Mouse (Mus musculus): ENCODE data around the gene Slc13a4.

Slc13a4 gene

DNA sequence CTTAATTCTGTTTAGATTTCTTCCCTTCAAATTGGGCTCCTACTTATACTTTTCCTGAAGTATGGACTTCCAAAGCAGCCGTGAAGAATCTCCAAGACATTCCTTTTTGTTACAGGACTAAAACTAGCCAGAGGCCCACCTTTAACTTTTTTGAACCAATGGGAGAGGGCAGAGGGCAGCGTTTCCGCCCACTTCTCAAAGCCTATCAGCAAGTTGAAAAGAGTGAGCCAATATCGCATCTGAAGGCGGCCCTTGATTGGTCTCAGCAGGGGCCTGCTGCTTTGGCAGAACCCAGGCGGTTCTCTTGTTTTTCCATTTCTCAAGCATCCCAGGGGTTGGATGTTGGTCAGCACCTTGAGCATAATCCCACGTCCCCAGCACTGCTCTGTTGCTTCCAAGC lies at the start of gene Slc13a4:
TSS of gene Slc13a4 (minus strand) at position 95 of the 400 bp plus-strand sequence.
- DNase-seq (ENCODE audit: low spot score): no peak

DNA sequence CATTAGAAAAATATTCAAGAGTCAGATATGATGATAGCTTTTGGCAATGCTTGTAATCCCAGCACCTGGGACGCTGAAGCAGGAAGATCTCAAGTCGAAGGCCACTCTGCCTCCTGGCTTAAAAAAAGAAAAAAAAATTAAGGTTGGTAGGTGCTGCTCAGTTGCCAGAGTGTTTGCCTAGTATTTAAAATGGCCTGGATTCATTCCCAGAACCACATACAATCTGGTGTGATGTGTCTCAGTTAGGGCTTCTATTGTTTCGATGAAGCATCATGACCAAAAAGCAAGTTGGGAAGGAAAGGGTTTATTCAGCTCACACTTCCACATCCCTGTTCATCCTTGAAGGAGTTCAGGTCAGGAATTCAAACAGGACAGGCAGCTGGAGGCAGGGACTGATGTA lies 47.4 kb upstream of the Slc13a4 start:
- DNase-seq (ENCODE audit: low spot score): no peak

DNA sequence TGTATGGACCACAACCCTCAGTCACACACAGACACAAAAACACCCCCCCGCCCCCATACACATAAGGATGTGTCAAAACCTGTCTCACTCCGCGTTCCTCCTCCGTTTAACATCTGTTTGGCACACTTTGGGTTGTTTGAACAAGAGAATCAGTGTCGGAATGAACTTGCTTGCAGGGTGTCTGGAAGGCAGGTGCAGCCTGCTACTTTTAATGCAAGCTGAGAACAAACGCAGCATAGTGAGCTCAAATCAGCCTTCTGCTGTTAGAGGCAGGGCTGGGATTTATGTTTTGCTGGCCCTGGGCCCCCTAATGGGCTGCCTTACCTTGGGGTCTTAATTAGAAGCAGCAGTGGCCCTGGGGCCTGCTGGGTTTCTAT lies 46.7 kb upstream of the Slc13a4 start:
- DNase-seq (ENCODE audit: low spot score): peak; percentile 8

DNA sequence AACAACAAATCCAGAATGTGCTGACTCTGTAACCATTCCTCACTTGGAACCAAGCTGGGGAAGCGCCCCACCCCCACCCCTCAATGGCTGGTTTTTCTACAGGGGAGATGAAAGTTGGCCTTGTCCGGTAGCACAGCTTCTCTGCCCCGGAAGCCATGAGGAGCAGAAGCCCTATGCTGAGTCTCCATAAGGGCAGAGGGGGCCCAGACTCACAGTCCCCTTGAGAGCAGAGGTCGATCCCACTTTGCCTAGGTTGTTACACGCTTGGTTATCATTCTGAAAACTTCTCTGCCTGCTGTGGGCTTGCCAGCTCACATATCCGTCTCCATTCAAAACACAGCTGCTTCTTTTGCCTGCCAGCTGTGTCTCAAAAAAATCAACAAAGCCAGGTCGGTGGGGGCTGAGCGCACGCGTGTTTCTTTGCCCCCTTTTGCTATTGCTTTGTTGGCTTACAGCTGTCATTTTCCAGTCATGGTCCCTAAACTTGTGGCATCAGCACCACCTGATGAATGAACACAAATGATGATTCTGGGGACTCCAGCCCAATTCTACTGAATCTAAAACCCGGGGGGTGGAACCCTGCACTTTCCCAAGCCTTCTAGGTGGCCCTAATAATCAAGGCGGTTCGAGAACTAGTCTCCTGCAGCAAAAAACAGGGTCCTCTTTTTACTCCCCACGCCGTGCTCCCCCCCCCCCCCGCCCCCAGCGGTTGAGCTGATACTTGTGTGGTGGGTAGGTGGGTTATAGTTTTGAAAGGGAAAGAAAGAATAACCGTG lies 46.1 kb upstream of the Slc13a4 start:
- DNase-seq (ENCODE audit: low spot score): no peak

DNA sequence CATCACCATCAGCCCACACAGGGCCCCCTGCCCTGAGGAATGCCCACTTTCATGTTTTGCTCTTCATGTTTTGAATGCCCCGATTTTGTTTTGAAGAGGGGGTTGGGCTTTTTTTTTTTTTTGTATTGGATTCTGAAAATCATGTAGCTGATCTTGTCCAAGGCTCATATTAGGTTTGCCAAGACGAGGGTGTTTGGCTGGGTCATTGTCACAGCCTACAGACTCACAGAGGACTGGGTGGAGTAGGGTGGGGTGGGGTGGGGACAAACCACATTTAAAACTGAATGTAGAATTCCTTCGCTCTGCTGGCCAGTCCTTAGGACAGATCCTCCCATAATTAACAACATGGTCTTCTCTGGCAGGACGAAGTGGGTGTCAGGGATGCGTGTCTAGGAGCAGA lies 45.5 kb upstream of the Slc13a4 start:
- no peak for DNase-seq (ENCODE audit: low spot score)

DNA sequence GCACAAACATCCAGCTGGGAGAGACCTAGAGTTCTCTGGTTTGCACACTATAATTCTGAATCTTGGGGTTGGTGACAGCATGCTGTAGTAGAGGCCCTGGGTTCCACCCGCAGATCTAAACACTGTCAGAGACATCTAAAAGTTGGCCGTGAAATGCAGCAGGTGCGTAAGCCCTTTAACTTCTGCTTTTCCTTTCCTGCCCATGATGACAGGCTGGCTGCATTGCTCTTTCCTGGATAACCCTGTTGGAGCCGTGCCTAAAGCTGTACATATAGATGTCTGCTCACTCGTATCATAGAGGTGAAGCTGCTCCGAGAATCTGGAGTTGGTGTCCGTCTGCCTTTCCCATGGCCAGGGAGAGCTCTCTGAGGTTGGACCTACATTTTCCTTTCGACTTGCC lies 44.9 kb upstream of the Slc13a4 start:
- DNase-seq (ENCODE audit: low spot score): no peak

DNA sequence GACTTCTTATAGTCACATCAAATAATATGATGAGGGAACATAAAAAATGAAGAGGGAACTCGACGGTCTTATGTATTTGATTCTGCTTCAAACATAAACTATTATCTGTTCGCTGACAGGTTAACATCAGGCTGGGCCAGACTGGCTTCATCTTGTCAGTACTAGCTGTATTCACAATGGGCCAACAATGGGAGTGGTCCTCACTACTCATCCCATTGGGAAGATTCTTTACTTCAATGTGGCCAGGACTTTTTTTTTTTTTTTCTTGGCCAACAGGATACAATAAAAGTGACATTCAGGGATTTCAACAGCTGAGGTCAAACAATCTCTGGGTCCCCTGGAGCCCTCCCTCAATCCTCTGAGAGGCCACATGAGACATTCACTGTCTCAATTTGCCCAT lies 43.9 kb upstream of the Slc13a4 start:
- no peak for DNase-seq (ENCODE audit: low spot score)

DNA sequence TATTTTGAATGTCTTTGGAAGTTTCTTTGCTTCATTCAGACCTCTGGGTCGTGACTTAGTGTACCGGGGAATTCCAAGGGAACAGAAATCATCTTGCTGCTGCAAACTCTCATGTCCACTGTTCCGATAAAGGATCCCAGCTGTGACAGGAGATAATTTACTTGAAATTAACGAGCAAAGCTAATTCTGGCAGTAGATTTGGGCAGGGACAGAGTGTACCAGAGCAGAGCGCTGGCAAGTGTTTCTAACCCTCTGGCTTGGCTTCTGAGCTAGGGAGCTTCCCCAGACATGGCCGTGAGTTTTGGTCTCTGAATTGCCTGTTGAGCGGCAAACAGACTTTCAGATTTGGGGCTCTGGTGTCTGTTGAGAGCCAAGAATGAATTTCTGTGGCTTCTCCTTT lies 41.9 kb upstream of the Slc13a4 start:
- DNase-seq (ENCODE audit: low spot score): no peak

DNA sequence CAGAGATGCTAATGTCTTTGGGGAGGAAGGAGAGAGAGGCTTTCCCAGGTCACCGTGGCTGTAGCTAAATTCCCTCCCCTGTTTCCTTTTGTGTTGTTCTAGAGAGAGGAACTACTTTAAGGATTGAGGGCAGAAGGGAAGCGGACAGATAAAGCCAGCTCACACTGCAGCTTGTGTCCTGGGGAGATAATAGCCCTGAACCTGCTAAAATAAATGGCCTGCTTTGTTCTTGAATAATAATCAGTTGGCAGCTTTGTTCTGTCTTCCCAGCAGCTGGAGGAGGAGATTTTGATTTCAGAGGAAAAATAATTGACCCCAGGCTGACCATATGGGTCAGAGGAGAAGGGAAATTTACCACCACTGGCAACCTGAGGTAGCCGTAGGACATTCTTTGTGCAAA lies 30.7 kb upstream of the Slc13a4 start:
- DNase-seq (ENCODE audit: low spot score): no peak

DNA sequence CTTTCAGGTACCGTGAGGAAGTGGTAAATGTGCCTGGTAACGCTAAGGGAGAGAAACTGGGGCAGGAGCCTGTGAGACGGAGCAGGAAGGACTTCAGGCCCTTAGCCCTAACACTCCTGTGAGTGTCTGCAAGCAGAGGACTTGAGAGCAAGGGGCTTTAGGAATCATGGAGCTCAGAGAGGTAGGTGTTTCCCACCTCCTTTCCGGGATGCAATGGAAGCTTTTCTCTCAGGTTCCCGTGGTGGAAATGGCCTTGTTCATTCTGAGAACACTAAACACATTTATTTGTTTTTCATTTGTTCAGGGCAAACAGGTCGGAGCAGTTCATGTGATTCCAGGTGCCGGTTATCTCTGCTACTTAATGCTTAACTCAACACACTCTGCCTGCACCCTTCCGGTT lies 29.9 kb upstream of the Slc13a4 start:
- DNase-seq (ENCODE audit: low spot score): no peak

DNA sequence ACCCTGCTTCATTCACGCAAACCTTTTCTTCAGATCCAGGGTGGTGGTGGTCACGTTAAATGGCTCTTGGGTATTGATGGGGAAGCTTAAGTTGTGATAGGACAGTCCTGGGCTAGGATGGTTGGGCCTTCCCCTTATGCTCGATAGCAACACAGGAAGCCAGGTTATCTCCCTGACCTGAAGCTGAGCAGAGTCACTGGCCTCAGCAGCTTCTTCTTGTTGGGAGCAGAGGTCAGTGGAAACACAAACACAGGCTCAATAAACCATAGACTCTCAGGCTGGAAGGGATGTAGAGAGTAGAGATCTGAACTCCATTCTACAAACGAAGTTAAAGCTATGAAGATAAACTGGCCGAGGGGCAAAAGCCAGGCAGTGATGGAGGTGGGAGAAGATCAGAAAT lies 27.5 kb upstream of the Slc13a4 start:
- no peak for DNase-seq (ENCODE audit: low spot score)

DNA sequence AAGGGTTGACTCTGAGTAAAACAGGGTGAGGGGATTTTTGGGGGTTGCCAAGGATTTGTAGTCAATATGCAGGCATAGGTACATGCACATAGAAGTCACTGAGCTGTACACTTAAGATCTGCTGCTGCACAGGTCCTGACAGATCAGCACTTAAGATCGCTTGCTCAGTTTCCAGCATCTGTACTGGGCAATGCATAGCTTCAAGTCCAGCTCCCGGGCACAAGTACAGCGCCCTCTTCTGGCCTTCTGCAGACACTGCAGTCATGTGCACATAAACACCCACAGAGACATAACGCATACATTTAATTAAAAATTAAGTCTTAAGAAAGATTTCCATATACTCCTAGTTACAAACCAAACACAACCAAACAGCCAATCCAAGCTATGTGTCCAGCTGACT lies 26.3 kb upstream of the Slc13a4 start:
- no peak for DNase-seq (ENCODE audit: low spot score)

DNA sequence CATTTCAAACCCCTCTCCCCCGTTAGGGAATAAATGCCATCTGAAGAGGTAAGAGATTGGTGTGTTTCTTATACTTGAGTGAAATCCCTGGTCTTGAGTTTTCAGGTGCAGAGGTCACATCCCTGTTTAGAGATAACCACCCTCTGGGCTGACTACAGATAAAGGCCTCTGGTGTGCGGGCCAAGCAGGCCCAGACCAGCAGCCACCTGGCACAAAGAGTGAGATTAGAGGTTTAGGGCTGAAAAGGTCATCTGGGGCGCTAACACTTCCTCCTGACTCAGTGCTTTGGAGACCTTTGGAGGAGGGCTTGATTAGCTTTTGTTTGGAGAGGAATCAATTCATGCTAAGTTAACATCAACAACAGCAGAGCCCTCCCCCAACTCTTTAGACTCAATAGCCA lies 25.7 kb upstream of the Slc13a4 start:
- no peak for DNase-seq (ENCODE audit: low spot score)

DNA sequence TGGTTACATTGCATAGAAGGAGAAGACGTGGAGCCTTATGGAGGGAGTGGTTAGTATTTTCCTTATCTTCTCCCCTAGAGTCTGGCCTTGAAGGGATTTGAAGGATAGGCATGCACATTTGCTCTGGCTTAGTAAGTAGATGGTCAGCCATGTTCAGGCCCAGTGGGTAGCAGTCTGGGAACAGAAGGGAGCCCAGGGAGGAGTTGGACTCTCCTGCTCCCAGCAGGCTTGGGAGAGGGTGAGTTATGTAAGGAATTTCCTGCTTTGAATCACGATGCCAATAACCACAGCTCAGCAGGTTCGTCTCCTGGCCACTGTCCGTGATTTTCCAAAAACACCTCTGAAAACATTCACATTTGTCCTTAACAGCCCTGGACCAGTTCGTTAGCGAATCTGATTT lies 22.9 kb upstream of the Slc13a4 start:
- DNase-seq (ENCODE audit: low spot score): no peak

DNA sequence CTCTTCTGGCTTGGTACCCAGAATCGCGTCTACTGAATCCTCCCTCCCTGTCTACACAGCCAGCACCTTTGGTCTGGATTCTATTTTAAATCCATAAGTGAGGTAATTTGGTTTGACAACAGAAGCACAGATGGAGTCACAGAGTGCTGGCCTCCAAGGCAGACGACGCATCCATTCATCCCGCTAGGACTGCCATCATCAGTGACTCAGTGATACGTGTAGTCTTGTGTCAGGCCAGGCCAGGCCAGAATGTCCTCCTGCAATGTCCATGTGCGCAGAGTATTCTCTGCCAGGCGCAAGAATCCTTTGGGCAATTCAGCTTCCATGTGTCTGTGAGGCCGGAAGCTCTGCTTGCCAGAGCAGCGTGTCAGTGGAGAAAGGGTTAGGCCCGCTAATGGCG lies 22.0 kb upstream of the Slc13a4 start:
- DNase-seq (ENCODE audit: low spot score): no peak

DNA sequence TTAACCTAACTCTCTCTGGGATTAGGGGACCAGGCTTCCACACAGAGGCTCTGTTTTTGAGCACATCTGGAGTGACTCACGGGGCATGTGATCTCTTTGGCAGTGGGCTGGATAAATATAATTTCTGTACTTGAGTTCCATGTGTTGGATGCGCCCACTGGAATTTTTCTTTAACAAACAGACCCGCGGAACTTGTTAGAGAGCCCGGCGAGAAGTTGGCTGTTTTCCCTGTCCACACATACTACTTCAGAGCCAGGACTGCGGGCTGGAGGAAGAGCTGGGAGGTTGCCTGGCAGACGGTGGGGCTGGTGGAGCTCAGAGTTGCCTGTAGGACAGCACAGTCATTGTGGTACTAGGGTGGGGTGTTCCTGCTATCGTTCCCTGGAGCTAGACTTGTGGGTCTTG lies 18.2 kb upstream of the Slc13a4 start, which contains the start of gene Fam180a:
TSS of gene Fam180a (minus strand) at position 31 of the 405 bp plus-strand sequence.
- DNase-seq (ENCODE audit: low spot score): peak; percentile 30

DNA sequence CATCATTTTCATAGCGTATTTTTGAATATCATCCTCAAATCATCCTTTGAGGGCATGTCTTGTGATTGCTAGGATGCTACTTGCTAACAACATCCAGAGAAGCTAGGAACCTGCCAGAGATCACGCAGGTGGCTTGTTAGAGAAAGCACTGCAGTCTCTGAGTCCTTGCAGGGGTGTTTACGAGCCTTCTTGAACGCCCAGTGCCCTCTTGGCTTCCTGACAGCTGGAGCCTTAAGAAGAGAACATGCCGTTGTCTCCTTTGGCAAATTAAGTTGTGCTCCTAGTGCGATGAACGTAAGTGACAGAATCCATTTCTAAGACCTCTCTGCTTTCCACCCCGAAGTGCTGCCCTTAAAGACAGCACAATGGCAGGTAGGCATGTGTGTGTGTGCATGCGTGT lies 16.4 kb upstream of the Slc13a4 start:
- no peak for DNase-seq (ENCODE audit: low spot score)

DNA sequence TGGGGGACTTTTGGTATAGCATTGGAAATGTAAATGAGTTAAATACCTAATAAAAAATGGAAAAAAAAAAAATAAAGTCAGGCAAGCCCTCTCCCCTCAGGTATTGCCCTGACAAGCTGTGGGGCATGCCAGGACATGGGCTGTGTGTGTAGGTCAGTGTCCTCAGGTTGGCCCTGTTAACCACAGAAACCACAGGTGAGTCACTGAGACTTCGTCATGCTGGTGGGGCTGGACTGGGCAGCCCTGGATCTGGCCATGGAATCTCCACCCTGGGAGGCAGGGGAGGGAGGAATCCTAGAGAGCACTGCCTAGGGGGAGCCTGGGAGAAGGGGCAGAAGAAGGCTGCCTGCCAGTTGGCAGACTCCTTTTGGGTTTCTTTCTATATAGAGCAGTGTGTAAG lies 15.1 kb upstream of the Slc13a4 start:
- no peak for DNase-seq (ENCODE audit: low spot score)

DNA sequence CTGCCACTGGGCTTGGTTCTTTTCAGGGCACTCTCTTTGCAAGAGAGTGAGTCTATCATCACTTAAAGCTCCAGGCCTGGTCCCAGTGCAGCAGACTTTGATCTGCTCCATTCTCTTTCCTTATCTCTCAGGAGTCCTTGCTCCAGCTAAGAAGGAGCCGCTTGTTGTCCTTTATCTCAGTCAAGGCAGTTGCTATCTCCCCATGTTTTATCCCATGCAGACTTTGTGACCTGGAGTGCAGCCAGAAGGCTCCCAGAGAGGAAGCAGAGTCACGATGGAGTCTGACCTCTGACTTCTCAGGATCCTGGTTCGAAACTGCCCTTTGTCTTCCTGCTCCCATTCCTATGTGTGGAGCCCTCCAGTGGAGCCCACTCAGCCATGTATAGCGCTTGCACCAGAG lies 13.2 kb upstream of the Slc13a4 start:
- DNase-seq (ENCODE audit: low spot score): no peak

DNA sequence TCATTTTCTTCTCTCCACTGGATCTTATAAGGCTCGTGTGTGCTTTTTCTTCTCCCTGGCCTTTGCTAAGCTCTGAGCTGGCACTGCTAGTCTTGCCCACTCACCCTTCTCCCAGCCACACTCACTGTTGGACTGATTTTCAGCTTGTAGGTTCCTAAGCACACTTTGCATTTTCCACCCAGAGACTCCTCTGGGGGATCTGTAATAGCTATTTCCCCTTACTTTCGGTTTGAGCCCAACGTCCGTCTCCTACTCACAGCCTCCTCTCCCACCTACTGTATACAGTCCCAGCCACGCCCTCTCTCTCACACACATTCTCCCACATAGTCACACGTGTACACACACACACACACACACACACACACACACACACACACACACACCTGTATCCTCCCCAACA lies 11.9 kb upstream of the Slc13a4 start:
- DNase-seq (ENCODE audit: low spot score): no peak

DNA sequence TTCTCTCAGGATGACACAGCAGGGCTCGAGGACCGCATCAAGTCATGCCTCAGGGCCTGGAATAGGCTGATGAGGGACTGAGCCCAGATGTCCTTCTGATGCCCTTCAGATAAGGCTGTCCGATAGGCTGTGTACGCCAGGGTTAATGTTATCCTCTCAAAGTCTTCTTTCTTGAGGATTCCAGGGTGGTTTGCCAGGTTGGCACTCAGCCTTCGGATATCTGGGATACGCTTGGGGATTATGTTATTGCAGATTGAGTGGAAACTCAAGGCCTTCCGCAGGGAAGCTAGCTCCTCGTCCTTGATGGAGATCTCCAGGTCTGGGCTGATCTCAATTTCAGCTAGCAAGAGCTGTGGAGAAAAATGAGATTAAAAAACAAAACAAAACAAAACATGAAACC lies 5.6 kb upstream of the Slc13a4 start:
- DNase-seq (ENCODE audit: low spot score): no peak

DNA sequence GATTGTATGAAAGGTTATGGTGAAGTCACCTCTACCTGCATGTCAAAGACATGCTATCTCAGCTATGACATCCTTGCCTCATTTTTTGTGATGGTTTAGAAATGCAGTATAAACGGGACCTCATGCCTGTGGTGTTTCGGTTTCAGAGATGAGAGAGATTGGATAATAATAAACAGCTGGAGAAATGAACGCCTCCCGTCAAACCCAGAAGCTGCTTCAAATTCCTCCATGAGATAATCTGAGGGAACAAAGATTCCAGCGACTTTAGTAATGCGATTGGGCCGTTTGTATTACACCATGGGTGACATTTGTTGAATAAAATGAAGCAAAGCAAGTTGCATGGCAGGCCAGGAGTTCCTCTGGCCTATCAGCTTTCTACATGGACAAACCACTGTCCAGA lies 1.5 kb upstream of the Slc13a4 start:
- no peak for DNase-seq (ENCODE audit: low spot score)

DNA sequence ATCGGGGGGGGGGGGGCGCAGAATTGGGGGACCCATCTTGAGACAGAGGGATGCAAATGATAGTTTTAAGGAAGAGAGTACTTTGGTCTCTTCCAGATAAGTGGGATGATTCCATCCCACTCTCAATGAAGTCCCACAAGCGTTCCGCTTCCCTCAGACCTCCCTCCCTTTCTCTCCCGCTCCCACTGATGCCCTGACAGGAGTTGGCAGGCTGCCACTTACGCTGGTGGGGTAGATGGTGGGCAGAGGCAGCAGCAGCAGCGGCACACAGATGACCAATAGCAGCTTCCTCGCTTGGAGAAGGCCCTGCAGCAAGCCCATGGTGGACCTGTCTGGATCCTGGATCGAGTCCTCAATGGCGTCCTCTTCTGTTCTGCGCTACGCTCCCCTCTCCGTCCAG lies 795 bp downstream of the Slc13a4 start:
- DNase-seq (ENCODE audit: low spot score): no peak

DNA sequence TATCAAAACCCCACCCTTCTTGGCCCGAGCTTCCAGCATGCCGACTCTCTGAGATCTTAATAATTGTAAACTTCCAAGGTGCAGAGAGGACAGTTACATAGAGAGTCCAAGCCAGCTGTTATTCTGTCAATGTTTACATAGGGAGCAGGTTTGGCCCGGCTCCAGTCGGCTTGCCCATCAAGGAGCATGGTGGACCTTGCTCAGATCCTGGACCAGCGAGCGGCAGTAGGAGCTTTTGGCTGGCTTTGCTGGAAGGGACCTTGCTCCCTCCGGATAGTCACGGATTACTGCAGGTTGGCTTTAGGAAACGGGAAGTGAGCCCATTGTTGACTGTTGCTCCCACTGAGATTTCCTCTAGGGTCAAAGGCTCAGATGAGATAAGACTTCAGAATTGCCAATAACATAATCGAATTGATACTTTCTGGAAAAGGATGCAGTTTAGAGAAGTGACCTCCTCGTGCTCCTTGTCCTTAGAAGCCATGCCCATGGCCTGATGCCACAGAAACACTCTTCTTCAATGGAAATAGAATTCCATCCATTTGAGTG lies 4.5 kb downstream of the Slc13a4 start:
- DNase-seq (ENCODE audit: low spot score): no peak
